Mouse (Mus musculus) ES-E14 (cell line): ENCODE results near the gene Fbxo11. TPM values are rescaled to one million over a fixed set of nuclear protein-coding genes. Genes with fewer than 3 reads are reported as not detected.
"Not testable (repeated sequence)": the region's sequence is repeated elsewhere in the genome, so short reads cannot be mapped to it uniquely, and the experiment has no call there.

Experiments
- DNase-seq: peaks from one replicate; pipeline ENCODE4 v3.0.0-alpha.2; 2013; ENCODE audit warnings: low read depth, low spot score
- H3K27ac ChIP-seq: 2 replicates; pipeline ENCODE4 v1.5.1; 2012; ENCODE audit warnings: low read depth, mild to moderate bottlenecking, low read length, moderate library complexity, mixed read lengths; ENCODE audit not compliant: poor library complexity, insufficient read depth, severe bottlenecking
- H3K36me3 ChIP-seq: 2 replicates; pipeline ENCODE4 v1.6.1; 2012; ENCODE audit warnings: mild to moderate bottlenecking, low read length, moderate library complexity, mixed read lengths; ENCODE audit not compliant: control insufficient read depth, poor library complexity, insufficient read depth, severe bottlenecking
- H3K4me1 ChIP-seq, 2 experiments: fragments of 150-350 bp in 1 of 2; sonication (generic) in 1 of 2; 2 replicates each; pipeline ENCODE4 v1.6.1; 2012; ENCODE audit warnings: low read length in 2 of 2, mild to moderate bottlenecking in 1 of 2, mixed read lengths in 1 of 2; ENCODE audit not compliant: control insufficient read depth in 2 of 2, insufficient read depth in 2 of 2, poor library complexity in 1 of 2
- H3K4me3 ChIP-seq, 2 experiments: fragments of 150-350 bp in 1 of 2; sonication (generic) in 1 of 2; 2 replicates each; pipeline ENCODE4 v1.5.1; 2012; ENCODE audit warnings: low read length in 2 of 2, low read depth in 1 of 2, mild to moderate bottlenecking in 1 of 2, mixed read lengths in 1 of 2; ENCODE audit not compliant: insufficient read depth in 1 of 2, poor library complexity in 1 of 2, severe bottlenecking in 1 of 2
- H3K9ac ChIP-seq: 2 replicates; pipeline ENCODE4 v1.6.1; 2012; ENCODE audit warnings: low read depth, mild to moderate bottlenecking, low read length, mixed read lengths; ENCODE audit not compliant: poor library complexity, insufficient read depth, severe bottlenecking
- H3K9me3 ChIP-seq: fragments of 150-350 bp; sonication (generic); 2 replicates; pipeline ENCODE4 v1.6.1; 2012; ENCODE audit warnings: low read depth, mild to moderate bottlenecking, low read length; ENCODE audit not compliant: control insufficient read depth, insufficient read depth
- CHD2 ChIP-seq: IDR thresholded peaks from 2 replicates; pipeline ENCODE4 v1.6.1; 2014; ENCODE audit warnings: mild to moderate bottlenecking, low read depth, low read length, inconsistent platforms
- HCFC1 ChIP-seq: IDR thresholded peaks from 2 replicates; pipeline ENCODE4 v1.6.1; 2012; ENCODE audit warnings: low read length, inconsistent platforms, borderline replicate concordance; ENCODE audit not compliant: insufficient read depth
- MAFK ChIP-seq: IDR thresholded peaks from 2 replicates; pipeline ENCODE4 v1.6.1; 2014; ENCODE audit warnings: mild to moderate bottlenecking, low read depth, low read length, inconsistent platforms; ENCODE audit not compliant: insufficient read depth
- ZC3H11A ChIP-seq: IDR thresholded peaks from 2 replicates; pipeline ENCODE4 v1.6.1; 2012; ENCODE audit warnings: low read depth, mild to moderate bottlenecking, inconsistent platforms, low read length, borderline replicate concordance
- ZNF384 ChIP-seq: IDR thresholded peaks from 2 replicates; pipeline ENCODE4 v1.6.1; 2012; ENCODE audit warnings: low read depth, low read length, inconsistent platforms
- in situ Hi-C, 2 experiments: fragments of 600-800 bp; cut with MboI; formaldehyde crosslinking; loops; one replicate each; pipeline ENCODE4 v1.15.1; 2025; ENCODE audit warnings: low sequenced_read_pairs in 2 of 2, inconsistent platforms in 1 of 2; ENCODE audit not compliant: unreplicated experiment in 2 of 2
- total RNA-seq: library from RNA; depleted of rRNA; stranded (reverse); fragments of 300-350 nt; gene quantifications from 2 replicates; pipeline ENCODE4 v1.2.3, GENCODE M21; 2012

The Fbxo11 gene
- total RNA-seq, 1 experiment: 23.5 TPM

DNA sequence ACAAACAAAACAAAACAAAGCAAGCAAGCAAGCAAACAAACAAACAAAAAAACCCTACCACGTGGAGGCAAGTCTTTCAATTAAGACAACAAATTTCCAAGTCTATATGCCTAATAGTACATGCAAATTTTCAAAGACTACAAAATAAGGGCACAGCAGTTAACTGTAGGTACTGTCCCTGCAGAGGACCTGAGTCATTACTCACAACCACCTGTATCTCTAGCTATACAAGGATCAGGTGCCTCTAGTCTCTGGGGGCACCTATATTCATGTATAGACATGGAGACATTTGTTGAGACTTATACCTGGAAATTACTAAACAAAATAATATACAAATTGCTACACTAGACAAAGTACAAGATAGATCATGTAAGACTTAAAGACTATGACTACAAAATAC lies 41.2 kb downstream of the Fbxo11 start:
- no peak overlapping the region for H3K4me3 ChIP-seq
- in situ Hi-C loops: no loop called here
- H3K36me3 ChIP-seq: no peaks in the 10 kb centered on the region
- H3K9ac ChIP-seq: no peak overlapping the region
- H3K27ac ChIP-seq: no peak overlapping the region
- no peak for DNase-seq
- no peaks in the 10 kb centered on the region for H3K4me1 ChIP-seq
- H3K9me3 ChIP-seq: no peaks in the 10 kb centered on the region
- TF ChIP-seq HCFC1: no peak
- TF ChIP-seq CHD2: no peak
- no peak for TF ChIP-seq ZNF384
- no peak for TF ChIP-seq ZC3H11A
- TF ChIP-seq MAFK: no peak

DNA sequence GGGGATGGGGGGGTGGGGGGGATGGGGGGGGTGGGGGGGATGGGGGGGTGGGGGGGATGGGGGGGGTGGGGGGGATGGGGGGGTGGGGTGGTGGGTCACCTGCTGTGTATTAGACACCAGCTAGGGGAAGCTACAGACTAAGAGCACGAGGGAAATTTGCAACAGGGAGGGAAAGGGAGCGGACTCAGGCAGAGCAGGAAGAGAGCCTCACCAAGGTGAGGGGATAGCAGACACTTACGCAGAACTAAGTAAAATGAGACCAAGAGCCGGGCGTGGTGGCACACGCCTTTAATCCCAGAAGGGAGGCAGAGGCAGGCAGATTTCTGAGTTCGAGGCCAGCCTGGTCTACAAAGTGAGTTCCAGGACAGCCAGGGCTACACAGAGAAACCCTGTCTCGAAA lies 49.1 kb downstream of the Fbxo11 start:
- H3K4me3 ChIP-seq, H3K27ac ChIP-seq, in situ Hi-C loops, H3K4me1 ChIP-seq, H3K9ac ChIP-seq, H3K36me3 ChIP-seq, H3K9me3 ChIP-seq, DNase-seq: not testable (repeated sequence)

DNA sequence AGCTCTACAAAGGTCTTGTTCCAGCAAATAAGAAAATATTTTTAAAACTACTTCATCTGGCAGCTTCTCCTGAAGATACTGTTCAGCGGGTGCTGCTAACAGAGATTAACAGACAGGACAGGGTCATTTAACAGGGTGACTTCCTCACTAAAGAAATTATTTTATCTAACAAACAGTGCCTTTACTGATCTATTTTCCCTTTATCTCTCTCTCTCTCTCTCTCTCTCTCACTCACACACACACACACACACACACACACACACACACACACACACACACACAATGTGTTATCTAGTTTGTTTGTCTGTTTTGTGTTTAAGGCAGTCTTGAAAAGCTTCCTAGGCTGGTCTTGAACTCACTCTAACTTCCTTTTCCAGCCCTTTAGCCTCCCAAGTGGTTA lies 50.6 kb downstream of the Fbxo11 start:
- peaks cover 11% of the 10 kb centered on the region; the same call in 1 of the 2 replicates for H3K36me3 ChIP-seq
- no peak for DNase-seq
- no peak overlapping the region for H3K27ac ChIP-seq
- no peak overlapping the region for H3K4me3 ChIP-seq
- H3K9me3 ChIP-seq: no peaks in the 10 kb centered on the region
- no peak overlapping the region for H3K9ac ChIP-seq
- in situ Hi-C loops: no loop called here
- TF ChIP-seq MAFK (no peak), HCFC1 (no peak), ZNF384 (no peak), CHD2 (no peak), ZC3H11A (no peak)
- H3K4me1 ChIP-seq: no peaks in the 10 kb centered on the region

DNA sequence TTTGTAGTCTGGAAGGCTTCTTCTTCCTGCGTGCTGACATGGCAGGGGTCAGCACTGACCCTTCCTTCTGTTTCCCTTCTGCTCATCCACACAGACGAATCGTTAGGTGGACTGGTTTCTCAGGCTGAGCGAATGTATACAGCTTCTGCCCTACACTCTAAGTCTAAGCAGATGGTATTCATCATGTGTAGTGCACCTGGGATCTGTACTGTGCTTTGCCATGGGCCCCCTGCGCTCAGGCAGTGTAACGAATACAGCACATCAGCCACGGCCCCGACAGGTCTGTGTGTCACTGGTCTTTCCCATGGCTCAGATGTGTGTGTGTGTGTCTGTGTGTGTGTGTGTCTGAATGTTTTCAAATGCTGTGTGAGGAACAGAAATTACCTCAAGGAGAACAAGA lies 58.1 kb downstream of the Fbxo11 start:
- no peak for DNase-seq
- Histone ChIP-seq H3K9me3 (no peaks in the 10 kb centered on the region), H3K36me3 (peaks cover 19% of the 10 kb centered on the region), H3K9ac (no peak overlapping the region), H3K4me1 (no peaks in the 10 kb centered on the region), H3K27ac (no peak overlapping the region), H3K4me3 (no peak overlapping the region)
- in situ Hi-C loops: no loop called here
- TF ChIP-seq CHD2 (no peak), HCFC1 (no peak), ZC3H11A (no peak), ZNF384 (no peak), MAFK (no peak)

DNA sequence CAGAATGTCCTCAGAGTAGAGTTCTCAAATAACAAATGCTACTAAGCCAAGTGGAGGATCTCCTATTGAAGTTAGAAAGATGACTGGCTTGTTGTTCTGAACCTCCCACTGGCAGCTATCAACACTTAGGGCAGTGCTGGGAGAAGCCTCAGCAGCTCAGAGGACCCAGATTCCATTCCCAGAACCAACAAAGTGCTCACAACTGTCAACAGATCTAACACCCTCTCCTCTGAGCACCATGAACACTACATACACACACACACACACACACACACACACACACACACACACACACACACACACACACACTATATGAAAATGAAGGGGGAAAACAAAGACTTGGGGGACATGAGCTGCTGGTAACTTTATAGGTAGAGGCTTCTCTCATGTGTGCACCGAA lies 60.2 kb downstream of the Fbxo11 start:
- no peak for TF ChIP-seq CHD2
- TF ChIP-seq MAFK: no peak
- no peak for TF ChIP-seq ZNF384
- no peak for TF ChIP-seq HCFC1
- no peak for TF ChIP-seq ZC3H11A
- peaks cover 20% of the 10 kb centered on the region for H3K36me3 ChIP-seq
- no peak for DNase-seq
- no peaks in the 10 kb centered on the region for H3K4me1 ChIP-seq
- H3K9ac ChIP-seq: no peak overlapping the region
- no peaks in the 10 kb centered on the region for H3K9me3 ChIP-seq
- no peak overlapping the region for H3K27ac ChIP-seq
- H3K4me3 ChIP-seq: no peak overlapping the region
- in situ Hi-C loops: no loop called here
